Mouse (Mus musculus) liver, embryonic 14.5 days (tissue): ENCODE results near the gene Ston1.

Experiments used
- CTCF ChIP-seq: IDR thresholded peaks from 2 replicates; pipeline ENCODE4 v1.5.1; 2016; ENCODE audit warnings: antibody characterized with exemption, low read depth, control low read depth
- EP300 ChIP-seq: IDR thresholded peaks from 2 replicates; pipeline ENCODE4 v1.6.1; 2016; ENCODE audit warnings: antibody characterized with exemption, low read depth

- TF ChIP-seq CTCF (no peak), EP300 (no peak)
Measured at GRCm38 (mm10) chr17:88658510-88658909, 61.0 kb downstream of the Ston1 start.
